Mouse (Mus musculus): ENCODE data around the gene Dnm3.

GRCm38 (mm10) chr1:161980046-161980445 is 497.8 kb downstream of the Dnm3 start:
- TF ChIP-seq CTCF (IDR thresholded peaks at IDR 0.05; ENCODE audit: control insufficient read depth, insufficient read depth, low read length) (no peak), POLR2A (IDR thresholded peaks at IDR 0.05; ENCODE audit: borderline replicate concordance, control insufficient read depth, low read depth, low read length) (no peak)
